Mouse (Mus musculus) neural tube, embryonic 14.5 days (tissue): Measurements from ENCODE around the gene Gas2l2. TPM values are rescaled to one million over a fixed set of nuclear protein-coding genes. Genes with fewer than 3 reads are reported as not detected.

Source experiments
- ATAC-seq: fragments of 200-750 bp; cut with Nextera tagmentation; 2 replicates; pipeline ENCODE4 v1.8.0; 2017; ENCODE audit warnings: low read depth, mild to moderate bottlenecking, moderate TSS enrichment, moderate library complexity
- H3K27ac ChIP-seq: fragments of 300-500 bp; sonication (generic); 2 replicates; pipeline ENCODE4 v1.5.1; 2014; ENCODE audit warnings: low read depth, mild to moderate bottlenecking, control low read depth, low read length, moderate library complexity, mixed read lengths
- H3K27me3 ChIP-seq: fragments of 300-500 bp; sonication (generic); 2 replicates; pipeline ENCODE4 v1.6.1; 2014; ENCODE audit warnings: low read length; ENCODE audit not compliant: control insufficient read depth, insufficient read depth
- H3K36me3 ChIP-seq: fragments of 300-500 bp; sonication (generic); 2 replicates; pipeline ENCODE4 v1.6.1; 2014; ENCODE audit warnings: low read length, mixed read lengths; ENCODE audit not compliant: control insufficient read depth, insufficient read depth
- H3K4me1 ChIP-seq: fragments of 300-500 bp; sonication (generic); 2 replicates; pipeline ENCODE4 v1.6.1; 2014; ENCODE audit warnings: low read length; ENCODE audit not compliant: control insufficient read depth, insufficient read depth
- H3K4me2 ChIP-seq: fragments of 300-500 bp; sonication (generic); 2 replicates; pipeline ENCODE4 v1.6.1; 2014; ENCODE audit warnings: mild to moderate bottlenecking, low read depth, low read length, control low read depth
- H3K4me3 ChIP-seq: fragments of 300-500 bp; sonication (generic); 2 replicates; pipeline ENCODE4 v1.5.1; 2014; ENCODE audit warnings: low read depth, low read length, control low read depth, mixed read lengths
- H3K9ac ChIP-seq: fragments of 300-500 bp; sonication (generic); replicated peaks from 2 replicates; pipeline ENCODE4 v1.6.1; 2014; ENCODE audit warnings: low read depth, mild to moderate bottlenecking, control low read depth, low read length, mixed read lengths
- H3K9me3 ChIP-seq: fragments of 300-500 bp; sonication (generic); 2 replicates; pipeline ENCODE4 v1.6.1; 2016; ENCODE audit warnings: low read length; ENCODE audit not compliant: control insufficient read depth
- WGBS: fragments of 180-500 bp; shearing (Covaris S2); extraction: QIAGEN DNeasy Blood & Tissue Kit; methylation state at CpG from one replicate; pipeline ENCODE4 v1.1.7; 2014; 5-methylcytosine and 5-hydroxymethylcytosine counted together
- polyA plus RNA-seq: library from polyadenylated mRNA; unstranded; fragments of >200 nt; fragmentation: Nextera tagmentation; extraction: Ambion mirVana; gene quantifications from 2 replicates; pipeline ENCODE4 v1.2.1, GENCODE M21; 2014

Gene Gas2l2
- polyA plus RNA-seq, 1 experiment from 2014 or later = 0.70 TPM

DNA sequence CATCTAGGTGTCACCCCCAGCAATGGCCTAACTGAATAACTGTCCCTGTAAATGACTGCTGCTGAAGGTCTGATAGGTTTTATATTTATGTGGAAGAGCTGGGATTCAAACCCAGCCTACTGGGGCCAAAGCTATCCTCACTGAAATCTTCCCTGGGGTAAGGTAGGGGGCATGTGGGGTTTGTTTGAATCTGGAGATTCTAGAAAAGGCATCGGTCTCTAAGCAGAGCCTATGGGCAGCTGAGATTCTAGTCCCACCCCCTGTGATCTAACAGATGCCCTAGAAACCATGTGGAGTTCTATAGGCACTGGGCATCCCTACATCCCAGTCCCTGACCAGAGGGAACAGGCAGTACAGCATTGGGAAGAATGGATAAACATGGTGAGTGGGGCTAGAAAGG, 8.1 kb upstream of the Gas2l2 start, which contains the start of gene 1700020L24Rik:
Gene 1700020L24Rik (plus strand): TSS at position 301 of the 400 bp plus-strand sequence.
- no peaks in the 10 kb centered on the region for H3K36me3 ChIP-seq
- WGBS = 91% methylated on average over 1 of the region's 1 CpGs
- H3K9ac ChIP-seq = no peak within 1 kb of the TSS
- no peaks in the 10 kb centered on the region for H3K4me1 ChIP-seq
- H3K27me3 ChIP-seq = peaks cover 11% of the 10 kb centered on the region
- no peak within 1 kb of the TSS for H3K4me2 ChIP-seq
- ATAC-seq = no peak
- no peak within 1 kb of the TSS for H3K27ac ChIP-seq
- no peak within 1 kb of the TSS for H3K4me3 ChIP-seq
- no peaks in the 10 kb centered on the region for H3K9me3 ChIP-seq

DNA sequence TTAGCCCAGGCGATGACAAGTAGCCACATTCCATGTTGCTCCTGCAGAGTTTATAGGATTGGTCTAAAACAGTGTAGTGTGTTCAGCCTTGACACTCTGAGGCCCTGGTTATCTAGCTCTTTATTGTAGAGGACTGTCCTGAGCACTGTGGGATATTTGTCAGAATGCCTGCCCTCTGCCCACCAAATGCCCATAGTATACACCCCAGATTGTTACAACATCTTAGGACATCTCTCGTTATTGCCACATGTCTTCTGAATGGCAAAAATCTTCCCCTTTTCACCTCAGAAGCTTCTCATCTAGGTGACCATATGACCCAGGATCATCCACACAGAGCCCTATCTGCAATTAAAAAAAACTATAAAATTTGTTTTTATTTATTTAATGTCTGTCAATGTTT, 3.3 kb upstream of the Gas2l2 start:
- no peak for ATAC-seq
- Histone ChIP-seq H3K4me2 (no peak overlapping the region), H3K27me3 (no peaks in the 10 kb centered on the region), H3K9ac (no peak overlapping the region), H3K27ac (no peak overlapping the region), H3K4me1 (no peaks in the 10 kb centered on the region), H3K9me3 (no peaks in the 10 kb centered on the region), H3K36me3 (no peaks in the 10 kb centered on the region), H3K4me3 (no peak overlapping the region)
- 89% methylated on average over 2 of the region's 2 CpGs for WGBS

DNA sequence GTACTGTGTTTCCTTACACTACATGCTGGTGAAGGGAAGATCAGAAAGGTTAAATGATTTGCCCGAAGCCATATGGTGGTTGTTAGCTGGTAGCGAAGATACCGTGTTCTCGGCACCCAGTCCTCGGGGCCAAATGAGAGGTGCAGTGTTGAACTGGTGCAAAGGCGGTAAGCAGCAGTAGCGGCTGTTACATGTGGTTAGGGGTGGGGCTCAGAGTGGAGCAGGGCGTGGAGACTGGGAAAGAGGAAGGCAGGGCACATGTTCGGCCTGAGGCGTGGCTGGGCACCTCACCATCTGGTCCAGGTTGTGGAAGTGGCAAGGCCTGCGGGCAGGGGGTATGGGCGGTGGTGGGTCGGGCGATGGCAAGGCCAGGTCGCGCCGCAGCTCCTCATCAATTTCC, 2.3 kb downstream of the Gas2l2 start:
- Histone ChIP-seq H3K4me2 (no peak overlapping the region), H3K9me3 (no peaks in the 10 kb centered on the region), H3K4me3 (no peak overlapping the region), H3K27ac (no peak overlapping the region), H3K27me3 (no peaks in the 10 kb centered on the region), H3K4me1 (no peaks in the 10 kb centered on the region), H3K36me3 (no peaks in the 10 kb centered on the region), H3K9ac (no peak overlapping the region)
- no peak for ATAC-seq
- 49% methylated on average over 17 of the region's 17 CpGs for WGBS

DNA sequence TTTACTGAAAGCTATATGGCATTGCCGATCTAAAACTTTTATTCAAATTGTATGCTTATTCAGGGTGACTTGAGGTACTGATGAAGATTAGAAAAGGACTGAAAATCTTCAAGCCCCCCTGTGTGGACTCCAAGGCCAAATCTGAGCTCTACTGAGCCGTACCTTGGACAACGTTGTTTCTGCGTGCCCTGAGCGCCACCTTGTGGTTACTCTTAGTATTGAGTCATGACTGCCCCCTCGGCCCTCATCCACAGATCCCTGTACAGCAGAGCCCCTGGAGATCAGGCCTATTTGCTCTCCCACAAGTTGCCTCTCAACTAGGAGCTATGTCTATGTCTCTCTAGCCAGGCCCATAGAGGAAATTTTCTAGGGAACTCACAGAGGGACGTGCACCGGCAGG, 4.6 kb downstream of the Gas2l2 start:
- Histone ChIP-seq H3K4me1 (no peaks in the 10 kb centered on the region), H3K4me3 (no peak overlapping the region), H3K36me3 (no peaks in the 10 kb centered on the region), H3K27ac (no peak overlapping the region), H3K9ac (no peak overlapping the region), H3K4me2 (no peak overlapping the region), H3K9me3 (no peaks in the 10 kb centered on the region), H3K27me3 (no peaks in the 10 kb centered on the region)
- WGBS = 8% methylated on average over 8 of the region's 8 CpGs
- peak; percentile 74; the same call in 1 of the 2 replicates for ATAC-seq

DNA sequence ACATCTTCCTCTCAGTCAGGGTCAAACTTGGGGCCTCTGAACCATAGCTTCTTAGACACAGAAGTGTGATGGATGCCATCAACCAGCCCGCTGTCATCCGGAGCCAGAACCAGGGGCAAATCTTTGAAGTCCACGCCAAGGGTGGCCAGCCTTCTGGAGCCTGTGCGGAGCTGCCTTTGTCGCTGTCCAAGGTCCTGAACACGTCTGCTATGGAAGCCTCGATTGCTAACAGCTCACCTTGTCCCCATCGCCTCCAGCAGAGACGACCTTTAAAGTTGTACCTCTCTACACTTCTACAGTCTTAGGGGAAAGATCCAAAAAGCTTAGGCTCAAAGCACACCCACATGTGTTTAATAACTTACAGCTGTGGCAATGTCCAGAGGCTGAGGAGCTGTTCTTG, 8.0 kb downstream of the Gas2l2 start:
- no peaks in the 10 kb centered on the region for H3K36me3 ChIP-seq
- no peaks in the 10 kb centered on the region for H3K4me1 ChIP-seq
- no peaks in the 10 kb centered on the region for H3K9me3 ChIP-seq
- no peak overlapping the region for H3K4me3 ChIP-seq
- no peak overlapping the region for H3K9ac ChIP-seq
- WGBS = 5% methylated on average over 9 of the region's 9 CpGs
- no peak for ATAC-seq
- peaks cover 3% of the 10 kb centered on the region; the same call in 1 of the 2 replicates for H3K27me3 ChIP-seq
- no peak overlapping the region for H3K4me2 ChIP-seq
- no peak overlapping the region for H3K27ac ChIP-seq

DNA sequence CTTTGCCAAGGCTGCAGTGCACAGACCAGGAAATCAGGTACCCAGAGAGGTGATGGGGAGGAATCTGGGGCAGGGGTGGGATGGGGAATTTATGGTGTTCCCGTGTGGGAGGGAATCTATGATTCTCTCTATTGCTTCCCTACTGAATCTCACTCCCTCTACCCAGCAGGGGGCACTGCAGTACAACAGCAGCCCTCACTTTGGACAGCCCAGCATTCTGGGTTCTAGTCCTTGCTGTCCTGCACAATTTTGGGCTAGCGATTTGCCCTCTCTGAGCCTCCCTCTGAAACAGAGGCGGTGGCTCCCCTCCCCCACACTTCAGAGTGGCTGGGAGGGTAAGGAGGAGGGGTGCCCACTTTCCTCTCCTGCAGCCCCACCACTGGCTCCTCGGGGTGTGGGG, 8.9 kb downstream of the Gas2l2 start:
- Histone ChIP-seq H3K4me1 (no peaks in the 10 kb centered on the region), H3K9ac (no peak overlapping the region), H3K27ac (no peak overlapping the region), H3K9me3 (no peaks in the 10 kb centered on the region), H3K27me3 (peaks cover 3% of the 10 kb centered on the region; the same call in 1 of the 2 replicates), H3K36me3 (no peaks in the 10 kb centered on the region), H3K4me3 (no peak overlapping the region), H3K4me2 (no peak overlapping the region)
- 31% methylated on average over 4 of the region's 4 CpGs for WGBS
- no peak for ATAC-seq

DNA sequence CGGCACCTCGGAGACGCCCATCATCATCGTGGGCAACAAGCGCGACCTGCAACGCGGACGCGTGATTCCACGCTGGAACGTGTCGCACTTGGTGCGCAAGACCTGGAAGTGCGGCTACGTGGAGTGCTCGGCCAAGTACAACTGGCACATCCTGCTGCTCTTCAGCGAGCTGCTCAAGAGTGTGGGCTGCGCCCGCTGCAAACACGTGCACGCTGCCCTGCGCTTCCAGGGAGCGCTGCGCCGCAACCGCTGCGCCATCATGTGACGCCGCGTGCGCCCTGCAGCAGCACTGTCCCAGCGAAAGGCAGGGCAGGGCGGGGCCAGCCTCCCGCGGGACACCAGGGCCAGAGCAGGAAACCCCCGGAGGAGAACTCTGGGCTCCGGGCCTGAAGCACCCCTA, 10.7 kb downstream of the Gas2l2 start:
- H3K4me1 ChIP-seq = no peaks in the 10 kb centered on the region
- H3K27ac ChIP-seq = no peak overlapping the region
- H3K36me3 ChIP-seq = no peaks in the 10 kb centered on the region
- H3K9me3 ChIP-seq = no peaks in the 10 kb centered on the region
- H3K9ac ChIP-seq = no peak overlapping the region
- ATAC-seq = peak; percentile 81; the same call in 1 of the 2 replicates
- H3K4me2 ChIP-seq = peak overlapping the region; percentile 23; the same call in 1 of the 2 replicates
- peaks cover 3% of the 10 kb centered on the region; the same call in 1 of the 2 replicates for H3K27me3 ChIP-seq
- 5% methylated on average over 38 of the region's 38 CpGs for WGBS
- no peak overlapping the region for H3K4me3 ChIP-seq

DNA sequence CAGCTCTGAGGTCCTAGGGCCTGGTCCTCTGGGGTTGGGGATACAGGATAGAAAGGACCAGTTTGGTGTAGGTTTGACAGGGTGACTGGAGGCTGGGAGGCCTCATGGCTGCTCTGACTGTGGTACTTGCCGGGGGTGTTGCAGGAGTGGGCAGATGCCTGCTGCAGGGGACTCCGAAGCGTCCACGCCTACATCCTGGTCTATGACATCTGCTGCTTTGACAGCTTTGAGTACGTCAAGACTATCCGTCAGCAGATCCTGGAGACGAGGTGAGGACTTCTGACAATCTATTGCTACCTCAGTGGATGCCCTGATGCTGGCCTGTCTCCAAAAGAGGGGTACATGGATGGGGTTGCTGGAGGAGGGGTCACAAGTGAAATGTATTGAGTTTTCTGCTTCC, 11.5 kb downstream of the Gas2l2 start:
- Histone ChIP-seq H3K27me3 (peaks cover 3% of the 10 kb centered on the region; the same call in 1 of the 2 replicates), H3K27ac (no peak overlapping the region), H3K4me3 (no peak overlapping the region), H3K4me1 (no peaks in the 10 kb centered on the region), H3K9me3 (no peaks in the 10 kb centered on the region), H3K36me3 (no peaks in the 10 kb centered on the region), H3K4me2 (no peak overlapping the region), H3K9ac (no peak overlapping the region)
- ATAC-seq = no peak
- 85% methylated on average over 7 of the region's 7 CpGs for WGBS

DNA sequence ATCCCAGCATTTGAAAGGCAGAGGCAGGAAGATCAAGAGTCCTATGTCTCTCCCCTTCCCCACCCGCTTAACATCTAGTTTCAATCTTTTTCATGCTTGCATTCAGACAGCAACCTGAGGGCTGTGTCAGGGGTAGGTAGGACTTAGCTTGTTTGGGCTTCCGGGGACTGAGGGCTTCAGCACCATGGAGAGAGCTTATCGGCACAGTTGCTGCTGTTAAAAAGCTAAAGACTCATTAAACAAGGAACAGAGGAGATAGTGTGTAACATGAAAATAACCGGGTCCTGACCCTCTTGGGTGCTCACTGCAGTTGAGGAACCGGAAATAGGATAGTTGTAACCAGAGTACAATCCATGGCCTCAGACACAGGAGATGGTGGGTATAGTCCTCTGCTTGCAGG, 12.2 kb downstream of the Gas2l2 start:
- no peak overlapping the region for H3K4me2 ChIP-seq
- H3K4me3 ChIP-seq = no peak overlapping the region
- H3K27me3 ChIP-seq = peaks cover 3% of the 10 kb centered on the region; the same call in 1 of the 2 replicates
- no peak overlapping the region for H3K27ac ChIP-seq
- WGBS = 20% methylated on average over 5 of the region's 5 CpGs
- H3K36me3 ChIP-seq = no peaks in the 10 kb centered on the region
- H3K9me3 ChIP-seq = no peaks in the 10 kb centered on the region
- H3K4me1 ChIP-seq = no peaks in the 10 kb centered on the region
- no peak overlapping the region for H3K9ac ChIP-seq
- no peak for ATAC-seq
